8 mouse cellular contexts compared by ENCODE assay signal in the genomic region with DNA sequence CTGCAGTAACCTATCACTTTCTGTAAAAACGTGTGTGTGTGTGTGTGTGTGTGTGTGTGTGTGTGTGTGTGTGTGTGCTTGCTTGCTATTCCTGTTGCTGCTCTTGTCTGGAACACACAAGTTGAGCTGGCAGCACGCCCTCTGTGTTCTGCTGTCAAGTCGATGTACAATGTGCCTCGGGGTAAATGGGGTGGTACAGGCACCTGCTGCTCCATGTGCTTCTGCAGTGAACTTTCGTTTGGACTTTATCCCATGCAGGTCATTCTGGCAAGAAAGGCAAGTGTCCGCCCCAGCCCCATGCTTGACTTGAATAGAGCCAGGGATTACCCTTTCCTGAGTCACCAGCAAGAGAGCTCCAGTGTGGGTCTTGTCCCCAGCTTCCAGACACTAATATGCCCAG. TPM values are rescaled to one million over a fixed set of nuclear protein-coding genes. Genes with fewer than 3 reads are reported as not detected.
DNase-seq lines count a peak whose midpoint lies in the region; ATAC-seq and TF ChIP-seq lines count a peak whose summit lies in the region.
"Had no signal": no experiment of that assay in that cellular context is flagged by ENCODE, and none has a peak within 500 bp of the region (broad histone marks: within the 10 kb centered on the region; RNA-seq: fewer than 3 reads in every experiment).

No protein-coding gene starts in this region.

- 39% methylated on average over 6 of the region's 6 CpGs for WGBS in heart, postnatal 0 days

- peak; percentile 62 to 93 for DNase-seq in left cerebral cortex, postnatal 14 days (ENCODE audit: low spot score in 2 of 2)
- DNase-seq in left cerebral cortex, adult 11 months (ENCODE audit: low spot score): no peak
- peak; percentile 70 to 79 for DNase-seq in cerebellum, postnatal 14 days
- peak; percentile 64 for DNase-seq in heart, postnatal 0 days (ENCODE audit: low spot score)
- DNase-seq in layer of hippocampus, postnatal 14 days (ENCODE audit: low spot score in 2 of 2): peak; percentile 75 to 76
- DNase-seq in urinary bladder, adult 2 months (ENCODE audit: low spot score): no peak
- no peak for DNase-seq in frontal cortex, postnatal 25 days (ENCODE audit: low spot score in 2 of 2)

- H3K27ac ChIP-seq in heart, postnatal 0 days (ENCODE audit: low read depth): peak overlapping the region; percentile 73
- H3K27ac ChIP-seq: liver, embryonic 14.5 days had no signal

- TF ChIP-seq CTCF in heart, postnatal 0 days (IDR thresholded peaks at IDR 0.05; ENCODE audit: low read depth): no peak

- TF ChIP-seq EP300 in heart, postnatal 0 days (IDR thresholded peaks at IDR 0.05; ENCODE audit: low read depth): peak; percentile 44; the same call in 1 of the 2 replicates

- H3K4me1 ChIP-seq in heart, postnatal 0 days (ENCODE audit: control insufficient read depth, insufficient read depth): peaks cover 89% of the 10 kb centered on the region

- no peaks in the 10 kb centered on the region for H3K36me3 ChIP-seq in heart, postnatal 0 days (replicated peaks; ENCODE audit: control insufficient read depth, insufficient read depth, low read length)

- ATAC-seq in heart, postnatal 0 days (ENCODE audit: insufficient read depth, low read depth): peak; percentile 69

- no peak overlapping the region for H3K4me2 ChIP-seq in heart, postnatal 0 days (ENCODE audit: low read depth, low read length)

- intact Hi-C loops in left cerebral cortex, postnatal 14 days (cut with DNase I): no loop called here

- no peak overlapping the region for H3K9ac ChIP-seq in heart, postnatal 0 days (replicated peaks; ENCODE audit: low read depth, low read length)
- H3K9ac ChIP-seq: liver, embryonic 14.5 days had no signal

- H3K27me3 ChIP-seq in heart, postnatal 0 days (ENCODE audit: control insufficient read depth, insufficient read depth, low read length): no peaks in the 10 kb centered on the region

- no peak overlapping the region for H3K4me3 ChIP-seq in heart, postnatal 0 days (ENCODE audit: low read depth, low read length)

- H3K9me3 ChIP-seq in heart, postnatal 0 days (replicated peaks; ENCODE audit: control insufficient read depth, low read length): no peaks in the 10 kb centered on the region

RNA-seq across cellular contexts. Expression of a gene that starts 1.0 kb away (rescaled TPM):
- total RNA-seq in left cerebral cortex, postnatal 14 days (2021): not detected
- total RNA-seq in heart, postnatal 0 days (2014; rRNA removed; ENCODE audit: low replicate concordance): not detected in 2 replicates
- 0.11 and 0.15 TPM in 2 replicates for polyA plus RNA-seq in heart, postnatal 0 days (2015; fragmentation: Nextera tagmentation; extraction: Ambion mirVana)
- not detected for total RNA-seq in layer of hippocampus, postnatal 14 days (2021)
- not detected in 2 replicates for polyA plus RNA-seq in urinary bladder, adult 2 months (2012; rRNA removed)
- polyA plus RNA-seq: liver, embryonic 14.5 days had no signal

RNA-seq across cellular contexts. Expression of a gene that starts 21.0 kb away (rescaled TPM):
- total RNA-seq in left cerebral cortex, postnatal 14 days (2021): 100 to 1,000 TPM; 168 to 175 TPM
- total RNA-seq in heart, postnatal 0 days (2014; rRNA removed; ENCODE audit: low replicate concordance): 40.7 and 47.4 TPM in 2 replicates
- polyA plus RNA-seq in heart, postnatal 0 days (2015; fragmentation: Nextera tagmentation; extraction: Ambion mirVana): 26.0 and 26.5 TPM in 2 replicates
- 100 to 1,000 TPM; 170 to 173 TPM for total RNA-seq in layer of hippocampus, postnatal 14 days (2021)
- polyA plus RNA-seq in urinary bladder, adult 2 months (2012; rRNA removed): 13.0 and 21.9 TPM in 2 replicates

Comparison
In these comparisons a context has a peak if more than half of its experiments do, and no peak if none do; other contexts are left out.
1. DNase-seq: peak in left cerebral cortex, postnatal 14 days (2 of 2), cerebellum, postnatal 14 days (2 of 2), heart, postnatal 0 days (single experiment) and layer of hippocampus, postnatal 14 days (2 of 2); none in left cerebral cortex, adult 11 months (single experiment), urinary bladder, adult 2 months (single experiment) and frontal cortex, postnatal 25 days (0 of 2).